Mouse (Mus musculus): ENCODE measurements around the gene Gm7257. TPM values are rescaled to one million over a fixed set of nuclear protein-coding genes. Genes with fewer than 3 reads are reported as not detected.

Gm7257 gene
- not detected for total RNA-seq (2023)

DNA sequence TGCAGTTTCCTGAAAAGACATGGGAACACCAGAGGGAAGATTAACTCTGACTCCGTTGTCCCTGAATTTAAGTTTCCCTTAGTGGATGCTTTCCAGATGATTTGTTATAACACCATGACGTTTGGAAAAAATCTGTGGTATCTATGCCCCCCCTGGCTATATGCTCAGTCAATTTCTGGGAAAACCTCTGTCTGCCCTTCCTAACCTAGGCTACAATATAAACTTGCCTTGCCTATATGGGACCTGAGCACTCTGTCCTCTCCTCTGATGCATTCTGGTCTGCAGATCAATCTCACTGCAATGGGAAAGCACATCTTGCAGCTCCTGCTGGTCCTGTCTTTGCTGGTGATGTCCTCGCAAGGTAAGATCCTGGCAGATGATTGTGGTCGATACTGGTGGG lies at the start of gene Gm7257:
TSS of gene Gm7257 (plus strand) at position 301 of the 400 bp plus-strand sequence.

DNA sequence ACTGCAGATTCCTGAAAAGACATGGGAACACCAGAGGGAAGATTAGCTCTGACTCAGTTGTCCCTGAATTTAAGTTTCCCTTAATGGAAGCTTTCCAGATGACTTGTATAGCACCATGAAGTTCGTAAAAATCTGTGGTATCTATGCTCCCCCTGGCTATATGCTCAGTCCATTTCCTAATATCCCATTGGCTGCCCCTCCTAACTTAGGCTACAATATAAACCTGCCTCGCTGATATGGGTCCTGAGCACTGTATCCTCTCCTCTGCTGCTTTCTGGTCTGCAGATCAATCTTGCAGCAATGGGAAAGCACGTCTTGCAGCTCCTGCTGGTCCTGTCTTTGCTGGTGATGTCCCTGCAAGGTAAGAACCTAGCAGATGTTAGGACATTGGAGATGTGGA lies 43.7 kb downstream of the Gm7257 start, which contains the start of gene Gm9513:
TSS of gene Gm9513 (plus strand) at position 301 of the 400 bp plus-strand sequence.

Other genes starting within 250 kb of the Gm7257 start
- gene Gm9513, start 43.8 kb downstream of the Gm7257 start, total RNA-seq (2023): not detected
- gene Gm5615, start 110.1 kb downstream of the Gm7257 start, total RNA-seq (2023): not detected
- gene Gm17689, start 150.8 kb downstream of the Gm7257 start, total RNA-seq (2023): not detected
- gene A630095E13Rik, start 211.5 kb downstream of the Gm7257 start, total RNA-seq (2023): not detected

Measured in CD8-positive naive resting alpha-beta T cell, adult 57 days (primary cell).